Mouse (Mus musculus) testis, adult 10 weeks (tissue): ENCODE measurements around the gene Adamts15. TPM values are rescaled to one million over a fixed set of nuclear protein-coding genes. Genes with fewer than 3 reads are reported as not detected.

Experiments used
- polyA plus RNA-seq: library from polyadenylated mRNA; stranded (reverse); fragments of 350-450 nt; fragmentation: Illumina TruSeq; extraction: RNeasy Lipid Tissue Mini Kit (QIAGEN cat#74804); gene quantifications from one replicate; pipeline ENCODE4 v1.2.3, GENCODE M21; 2014; ENCODE audit warnings: low read depth, low replicate concordance

Adamts15 gene
- 0.32 TPM for polyA plus RNA-seq

GRCm38 (mm10) chr9:30922197-30922894 lies at the start of gene Adamts15:
TSS of gene Adamts15 (minus strand) at chr9:30922452.

DNA sequence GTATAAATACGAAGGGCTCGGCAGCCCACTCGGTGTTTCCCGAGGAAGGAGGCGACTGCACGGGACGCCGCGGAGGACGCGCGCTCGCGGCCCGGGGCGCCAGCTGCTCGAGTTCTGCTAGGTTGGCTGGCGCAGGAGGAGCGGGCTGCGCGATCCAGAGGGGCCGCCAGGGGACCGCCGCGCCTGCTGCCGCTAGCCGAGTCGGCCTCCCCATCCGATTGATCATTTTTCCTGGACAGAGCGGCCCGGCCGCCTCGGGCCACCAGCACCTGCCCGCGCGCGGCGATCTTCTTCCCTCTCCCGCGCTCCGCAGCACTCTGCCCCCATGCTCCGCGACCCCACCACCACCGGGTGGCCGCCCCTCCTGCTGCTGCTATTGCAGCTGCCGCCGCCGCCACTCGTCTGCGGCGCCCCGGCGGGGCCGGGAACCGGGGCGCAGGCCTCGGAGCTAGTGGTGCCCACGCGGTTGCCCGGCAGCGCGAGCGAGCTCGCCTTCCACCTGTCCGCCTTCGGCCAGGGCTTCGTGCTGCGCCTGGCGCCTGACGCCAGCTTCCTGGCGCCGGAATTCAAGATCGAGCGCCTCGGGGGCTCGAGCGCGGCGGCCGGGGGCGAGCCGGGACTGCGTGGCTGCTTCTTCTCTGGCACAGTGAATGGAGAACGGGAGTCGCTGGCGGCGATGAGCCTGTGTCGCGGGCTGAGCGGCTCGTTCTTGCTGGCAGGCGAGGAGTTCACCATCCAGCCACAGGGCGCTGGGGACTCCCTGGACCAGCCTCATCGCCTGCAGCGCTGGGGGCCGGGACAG lies 20.5 kb upstream of the Adamts15 start, which contains the start of gene Adamts8:
Gene Adamts8 (plus strand): TSS at position 51 of the 802 bp plus-strand sequence.

Other genes with a start within 250 kb of the Adamts15 start
- 0.21 TPM for gene Adamts8, start 20.1 kb upstream of the Adamts15 start, polyA plus RNA-seq
- gene Zbtb44, start 108.2 kb upstream of the Adamts15 start, polyA plus RNA-seq, result 149 TPM
- not detected for gene St14, start 209.4 kb upstream of the Adamts15 start, polyA plus RNA-seq